Mouse (Mus musculus) forebrain, embryonic 11.5 days (tissue): ENCODE data around the gene Zic4. TPM values are rescaled to one million over a fixed set of nuclear protein-coding genes. Genes with fewer than 3 reads are reported as not detected.

Source experiments
- ATAC-seq: fragments of 200-750 bp; cut with Nextera tagmentation; replicated peaks from 2 replicates; pipeline ENCODE4 v1.8.0; 2017; ENCODE audit warnings: moderate TSS enrichment; ENCODE audit not compliant: low FRiP score
- DNase-seq: peaks from one replicate; pipeline ENCODE4 v3.0.0-alpha.2; 2017; ENCODE audit warnings: low spot score
- H3K27ac ChIP-seq: fragments of 300-500 bp; sonication (generic); 2 replicates; pipeline ENCODE4 v1.5.1; 2014; ENCODE audit warnings: low read depth, low read length
- H3K27me3 ChIP-seq: fragments of 300-500 bp; sonication (generic); 2 replicates; pipeline ENCODE4 v1.6.1; 2014; ENCODE audit warnings: mild to moderate bottlenecking, low read length, mixed read lengths; ENCODE audit not compliant: control insufficient read depth, insufficient read depth
- H3K36me3 ChIP-seq: fragments of 300-500 bp; sonication (generic); 2 replicates; pipeline ENCODE4 v1.6.1; 2014; ENCODE audit warnings: mild to moderate bottlenecking, low read length, moderate library complexity, mixed read lengths; ENCODE audit not compliant: control insufficient read depth, insufficient read depth
- H3K4me1 ChIP-seq: fragments of 300-500 bp; sonication (generic); replicated peaks from 2 replicates; pipeline ENCODE4 v1.6.1; 2014; ENCODE audit warnings: low read length, mixed read lengths; ENCODE audit not compliant: control insufficient read depth, insufficient read depth
- H3K4me2 ChIP-seq: fragments of 300-500 bp; sonication (generic); 2 replicates; pipeline ENCODE4 v1.6.1; 2014; ENCODE audit warnings: low read depth, mild to moderate bottlenecking, low read length, moderate library complexity, mixed read lengths; ENCODE audit not compliant: severe bottlenecking
- H3K4me3 ChIP-seq: fragments of 300-500 bp; sonication (generic); 2 replicates; pipeline ENCODE4 v1.5.1; 2014; ENCODE audit warnings: low read depth, low read length
- H3K9ac ChIP-seq: fragments of 300-500 bp; sonication (generic); 2 replicates; pipeline ENCODE4 v1.6.1; 2014; ENCODE audit warnings: low read length
- H3K9me3 ChIP-seq: fragments of 300-500 bp; sonication (generic); 2 replicates; pipeline ENCODE4 v1.6.1; 2016; ENCODE audit warnings: low read length, mixed read lengths; ENCODE audit not compliant: control insufficient read depth
- WGBS: fragments of 180-500 bp; shearing (Covaris S2); extraction: QIAGEN DNeasy Blood & Tissue Kit; methylation state at CpG from one replicate; pipeline ENCODE4 v1.1.7; 2014; 5-methylcytosine and 5-hydroxymethylcytosine counted together
- polyA plus RNA-seq: library from polyadenylated mRNA; unstranded; fragments of >200 nt; fragmentation: Nextera tagmentation; extraction: Ambion mirVana; gene quantifications from 2 replicates; pipeline ENCODE4 v1.2.1, GENCODE M21; 2014

Gene Zic4
- 58.8 and 59.5 TPM in 2 replicates for polyA plus RNA-seq

DNA sequence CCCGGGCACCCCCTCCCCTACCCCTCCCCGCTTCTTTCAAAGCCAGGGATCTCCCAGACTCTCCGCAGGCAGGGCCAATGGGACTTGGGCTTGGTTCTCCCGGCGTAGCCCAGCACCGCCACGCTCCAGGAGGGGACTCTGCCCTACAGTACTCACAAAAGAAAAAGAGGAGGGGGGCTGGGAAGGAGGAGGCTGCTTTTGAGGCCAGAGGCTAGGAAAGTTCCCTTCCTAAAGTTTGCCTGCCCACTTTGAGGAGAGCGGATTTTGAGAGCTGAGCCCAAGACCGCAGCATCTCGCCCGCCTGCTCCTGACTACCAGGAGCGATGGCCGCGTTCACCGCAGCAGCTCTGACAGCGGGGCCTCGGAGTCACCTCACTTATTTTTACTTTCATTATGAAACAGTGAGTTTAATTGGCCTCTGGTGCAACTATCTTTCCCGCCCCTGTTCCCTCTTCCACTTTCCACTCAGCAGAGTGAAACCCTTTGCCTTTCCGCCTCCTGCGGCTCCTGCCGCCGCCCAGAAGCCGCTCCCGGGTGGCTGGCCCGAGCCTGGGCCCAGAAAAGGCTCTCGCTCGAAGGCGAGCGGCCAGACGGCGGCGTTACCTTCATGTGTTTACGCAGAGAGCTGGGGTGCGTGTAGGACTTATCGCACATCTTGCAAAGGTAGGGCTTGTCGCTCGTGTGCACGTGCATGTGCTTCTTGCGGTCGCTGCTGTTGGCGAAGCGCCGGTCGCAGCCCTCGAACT lies at the start of gene Zic4:
Gene Zic4 (plus strand): TSS at position 558 of the 746 bp plus-strand sequence.
- peak within 1 kb of the TSS; percentile 95 for H3K27ac ChIP-seq
- H3K9me3 ChIP-seq = no peaks in the 10 kb centered on the region
- H3K9ac ChIP-seq = peak within 1 kb of the TSS; percentile 98
- DNase-seq (peak; percentile 88), ATAC-seq (peak; percentile 84)
- WGBS = under 1% methylated on average over 44 of the region's 45 CpGs
- peak within 1 kb of the TSS; percentile 72 for H3K4me3 ChIP-seq
- no peaks in the 10 kb centered on the region; the same call in 1 of the 2 replicates for H3K4me1 ChIP-seq
- peak within 1 kb of the TSS; percentile 49 for H3K4me2 ChIP-seq
- H3K27me3 ChIP-seq = peaks cover 16% of the 10 kb centered on the region
- H3K36me3 ChIP-seq = no peaks in the 10 kb centered on the region

DNA sequence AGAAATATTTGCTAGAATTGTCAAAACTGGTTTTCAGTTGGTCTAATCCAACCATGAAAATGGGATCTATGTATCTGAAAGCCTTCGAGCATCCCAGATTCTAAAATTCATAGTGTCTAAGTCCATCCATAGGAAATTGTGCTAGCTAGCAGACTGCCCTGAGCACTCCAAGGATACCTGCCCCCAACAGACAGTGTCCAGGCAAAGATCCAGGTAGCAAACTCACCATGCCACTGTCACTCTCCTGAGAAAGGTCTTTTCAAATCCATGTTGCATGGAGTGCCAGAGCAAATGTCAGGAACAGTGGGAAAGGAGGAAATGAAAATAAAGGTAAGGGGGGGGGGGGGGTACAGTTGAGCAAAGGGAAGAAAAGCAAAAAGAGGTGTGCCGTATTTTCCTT lies 14.6 kb upstream of the Zic4 start:
- Histone ChIP-seq H3K4me2 (no peak overlapping the region), H3K27me3 (peaks cover 13% of the 10 kb centered on the region), H3K36me3 (no peaks in the 10 kb centered on the region), H3K4me3 (no peak overlapping the region), H3K4me1 (peaks cover 3% of the 10 kb centered on the region; the same call in 1 of the 2 replicates), H3K9ac (no peak overlapping the region), H3K9me3 (no peaks in the 10 kb centered on the region), H3K27ac (no peak overlapping the region)
- DNase-seq = no peak
- WGBS = 81% methylated on average over 2 of the region's 2 CpGs
- ATAC-seq = no peak

DNA sequence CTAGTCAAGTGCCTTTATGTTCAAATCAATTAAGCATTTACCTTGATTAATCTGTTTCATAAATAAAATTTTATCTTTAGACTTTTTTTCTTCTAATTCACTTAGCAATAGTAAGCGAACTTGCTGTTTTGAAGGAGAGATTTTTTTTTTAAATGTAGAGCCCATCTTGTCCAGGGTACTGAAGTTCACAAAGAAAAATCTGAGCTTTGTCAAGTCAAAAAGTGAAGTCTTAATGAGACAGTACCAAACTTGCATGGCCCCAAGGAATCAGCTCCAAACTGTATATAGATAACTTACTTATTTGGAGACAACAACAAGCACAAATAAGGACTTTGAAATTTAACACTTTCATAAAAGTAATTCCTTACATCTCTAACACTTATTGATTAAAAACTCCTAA lies 13.5 kb upstream of the Zic4 start:
- no peak for DNase-seq
- Histone ChIP-seq H3K27ac (no peak overlapping the region), H3K4me1 (peaks cover 5% of the 10 kb centered on the region; the same call in 1 of the 2 replicates), H3K9ac (no peak overlapping the region), H3K4me3 (0 out of 2 replicates have a peak overlapping the region, but pooled peaks have one; percentile 15), H3K4me2 (0 out of 2 replicates have a peak overlapping the region, but pooled peaks have one; percentile 24), H3K27me3 (peaks cover 13% of the 10 kb centered on the region), H3K9me3 (no peaks in the 10 kb centered on the region), H3K36me3 (no peaks in the 10 kb centered on the region)
- no peak for ATAC-seq
- WGBS = 31% methylated on average over 1 of the region's 1 CpGs

DNA sequence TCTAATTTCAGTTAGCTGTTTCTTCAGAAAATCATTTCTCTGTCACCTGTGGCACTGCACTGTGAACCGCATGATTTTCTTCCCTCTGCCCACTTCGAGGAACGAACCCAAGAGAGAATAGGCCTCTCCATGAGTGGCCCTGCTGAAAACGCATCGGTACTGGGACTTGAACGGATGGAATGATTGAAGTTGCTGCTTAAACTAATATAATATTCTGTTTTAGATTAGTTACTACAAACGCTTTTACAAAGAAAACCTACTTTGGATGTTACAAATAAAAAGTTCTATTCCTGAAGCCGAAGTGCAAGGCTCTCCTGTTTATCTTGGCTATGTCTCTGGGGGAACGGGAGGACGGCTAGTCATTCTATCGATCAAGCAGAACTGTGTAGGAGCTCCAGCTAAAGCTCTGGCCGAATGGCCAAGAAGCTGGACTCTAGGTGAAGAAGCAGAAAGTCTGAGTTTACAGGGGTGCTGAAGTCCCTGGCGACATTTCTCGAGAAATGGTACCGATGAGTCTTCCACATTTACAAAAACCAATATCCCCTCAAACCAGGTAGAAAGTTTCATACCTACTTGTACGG lies 11.9 kb upstream of the Zic4 start:
- H3K36me3 ChIP-seq = no peaks in the 10 kb centered on the region
- ATAC-seq (0 out of 2 replicates have a peak, but pooled peaks have one; percentile 27), DNase-seq (peak; percentile 57)
- no peaks in the 10 kb centered on the region for H3K9me3 ChIP-seq
- 1% methylated on average over 16 of the region's 16 CpGs for WGBS
- peak overlapping the region; percentile 64 for H3K9ac ChIP-seq
- H3K4me2 ChIP-seq = peak overlapping the region; percentile 54
- H3K27ac ChIP-seq = peak overlapping the region; percentile 83
- peak overlapping the region; percentile 37 for H3K4me3 ChIP-seq
- peaks cover 8% of the 10 kb centered on the region; the same call in 1 of the 2 replicates for H3K4me1 ChIP-seq
- peaks cover 26% of the 10 kb centered on the region for H3K27me3 ChIP-seq

DNA sequence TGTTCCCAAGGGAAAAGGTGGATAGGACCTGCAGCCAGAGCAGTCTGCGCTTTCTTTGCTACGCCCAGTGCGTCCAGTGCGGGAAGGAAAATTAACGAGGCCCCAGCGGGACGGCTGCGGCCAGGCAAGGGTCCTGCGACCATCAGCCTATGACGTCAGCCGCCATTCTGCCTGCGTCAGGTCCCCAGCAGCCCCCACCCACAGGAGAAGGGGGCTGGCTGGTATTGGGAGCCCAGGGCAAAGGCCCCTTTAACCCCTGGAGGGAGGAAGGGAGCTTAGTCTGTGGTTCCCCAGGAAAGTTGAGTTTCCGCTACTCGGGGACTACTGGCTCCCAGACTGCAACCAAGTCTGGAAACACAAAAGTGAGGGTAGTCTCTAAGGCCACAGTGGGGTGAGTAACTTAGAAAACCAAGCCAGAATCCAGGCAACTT lies 11.3 kb upstream of the Zic4 start:
- ATAC-seq = peak; percentile 72
- H3K4me1 ChIP-seq = peaks cover 8% of the 10 kb centered on the region; the same call in 1 of the 2 replicates
- peak overlapping the region; percentile 54 for H3K4me2 ChIP-seq
- no peaks in the 10 kb centered on the region for H3K9me3 ChIP-seq
- H3K36me3 ChIP-seq = no peaks in the 10 kb centered on the region
- H3K27ac ChIP-seq = peak overlapping the region; percentile 83
- peaks cover 27% of the 10 kb centered on the region for H3K27me3 ChIP-seq
- peak overlapping the region; percentile 37 for H3K4me3 ChIP-seq
- WGBS = 2% methylated on average over 14 of the region's 14 CpGs
- H3K9ac ChIP-seq = peak overlapping the region; percentile 64
- peak; percentile 84 for DNase-seq

DNA sequence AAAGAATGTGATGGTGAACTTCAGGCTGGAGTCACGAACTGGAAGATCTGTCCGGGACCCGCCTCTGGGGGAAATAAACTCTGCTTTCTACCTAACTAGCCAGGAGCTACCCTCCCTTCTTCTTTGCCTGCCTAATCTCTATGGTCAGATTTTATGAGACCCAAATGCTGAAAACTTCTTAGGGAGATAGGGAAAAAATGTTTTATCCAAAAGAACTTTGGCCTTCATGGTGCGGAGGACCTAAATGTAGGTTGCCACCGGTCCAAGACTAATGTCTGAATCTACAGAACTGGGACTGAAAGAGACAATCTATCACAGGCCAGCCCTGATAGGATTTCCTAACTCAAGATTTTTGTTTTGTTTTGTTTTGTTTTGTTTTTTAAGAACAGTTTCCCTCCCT lies 10.9 kb upstream of the Zic4 start:
- peaks cover 30% of the 10 kb centered on the region for H3K27me3 ChIP-seq
- H3K9ac ChIP-seq = peak overlapping the region; percentile 64
- WGBS = 8% methylated on average over 5 of the region's 5 CpGs
- no peaks in the 10 kb centered on the region for H3K36me3 ChIP-seq
- H3K4me2 ChIP-seq = peak overlapping the region; percentile 54
- DNase-seq (no peak), ATAC-seq (no peak)
- peaks cover 8% of the 10 kb centered on the region; the same call in 1 of the 2 replicates for H3K4me1 ChIP-seq
- no peaks in the 10 kb centered on the region for H3K9me3 ChIP-seq
- H3K4me3 ChIP-seq = peak overlapping the region; percentile 37
- peak overlapping the region; percentile 83 for H3K27ac ChIP-seq

DNA sequence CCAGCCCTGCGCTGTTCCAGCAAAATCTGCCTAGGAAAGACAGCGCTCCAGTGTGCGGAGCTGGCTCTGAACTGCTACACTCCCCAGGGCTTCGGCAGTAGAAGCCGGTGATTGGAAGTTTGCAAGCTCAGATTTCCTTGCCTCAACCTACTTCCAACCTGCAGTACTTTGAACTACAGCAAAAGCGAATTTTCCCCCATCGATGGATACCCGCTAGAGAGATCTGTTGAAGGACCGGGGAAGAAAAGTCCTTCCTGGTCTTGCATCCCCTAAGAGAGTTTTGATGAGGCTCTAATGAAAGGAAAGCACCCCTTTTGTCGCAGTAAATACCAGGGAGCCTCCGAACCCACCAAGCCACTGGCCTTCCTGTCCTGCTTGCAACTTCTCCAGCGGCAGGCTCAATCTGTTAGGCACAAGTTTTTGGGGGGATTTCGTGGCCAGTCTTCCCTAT lies 10.2 kb upstream of the Zic4 start:
- H3K9me3 ChIP-seq = no peaks in the 10 kb centered on the region
- H3K4me2 ChIP-seq = peak overlapping the region; percentile 54
- peak overlapping the region; percentile 37 for H3K4me3 ChIP-seq
- H3K27me3 ChIP-seq = peaks cover 31% of the 10 kb centered on the region
- H3K27ac ChIP-seq = peak overlapping the region; percentile 71
- H3K36me3 ChIP-seq = no peaks in the 10 kb centered on the region
- 3% methylated on average over 13 of the region's 13 CpGs for WGBS
- DNase-seq (peak; percentile 61), ATAC-seq (no peak)
- peak overlapping the region; percentile 68 for H3K9ac ChIP-seq
- H3K4me1 ChIP-seq = peaks cover 8% of the 10 kb centered on the region; the same call in 1 of the 2 replicates

DNA sequence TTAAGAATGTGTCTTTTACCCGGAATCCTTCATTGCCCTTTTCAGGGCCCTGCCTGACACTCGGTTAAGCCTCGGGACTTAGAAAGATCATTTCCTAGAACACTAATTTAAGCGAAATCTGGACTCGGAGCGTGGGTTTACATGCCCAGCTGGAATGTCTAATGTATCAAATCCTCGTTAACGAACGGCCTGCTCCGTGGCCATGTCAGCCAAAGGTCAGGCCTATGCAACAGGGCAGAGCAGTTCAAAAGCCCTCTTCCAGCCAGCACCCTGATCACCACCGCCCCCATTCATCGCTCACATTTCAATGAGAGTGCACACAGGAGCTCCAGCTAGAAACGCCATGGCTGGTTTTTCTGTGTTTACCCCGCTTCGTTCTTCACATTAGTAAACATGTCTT lies 9.4 kb upstream of the Zic4 start:
- no peaks in the 10 kb centered on the region for H3K9me3 ChIP-seq
- H3K36me3 ChIP-seq = no peaks in the 10 kb centered on the region
- ATAC-seq = no peak
- peak; percentile 74 for DNase-seq
- peak overlapping the region; percentile 68 for H3K9ac ChIP-seq
- peak overlapping the region; percentile 86 for H3K27ac ChIP-seq
- H3K4me1 ChIP-seq = peaks cover 8% of the 10 kb centered on the region; the same call in 1 of the 2 replicates
- H3K4me2 ChIP-seq = peak overlapping the region; percentile 54
- WGBS = under 1% methylated on average over 15 of the region's 15 CpGs
- peak overlapping the region; percentile 37 for H3K4me3 ChIP-seq
- H3K27me3 ChIP-seq = peaks cover 35% of the 10 kb centered on the region
